Mouse (Mus musculus) G1E-ER4 (cell line): Measurements from ENCODE around the gene Gm15293. TPM values are rescaled to one million over a fixed set of nuclear protein-coding genes. Genes with fewer than 3 reads are reported as not detected.
"Not testable (repeated sequence)": the region's sequence is repeated elsewhere in the genome, so short reads cannot be mapped to it uniquely, and the experiment has no call there.

Experiments used
- GATA1 ChIP-seq: IDR thresholded peaks from one replicate; pipeline ENCODE4 v1.8.0; 2012; ENCODE audit warnings: low read length, inconsistent platforms
- polyA plus RNA-seq: library from polyadenylated mRNA; stranded (reverse); fragments of >175 nt; gene quantifications from 2 replicates; pipeline ENCODE4 v1.2.3, GENCODE M21; 2012

The Gm15293 gene
- polyA plus RNA-seq, result not detected in 2 replicates

DNA sequence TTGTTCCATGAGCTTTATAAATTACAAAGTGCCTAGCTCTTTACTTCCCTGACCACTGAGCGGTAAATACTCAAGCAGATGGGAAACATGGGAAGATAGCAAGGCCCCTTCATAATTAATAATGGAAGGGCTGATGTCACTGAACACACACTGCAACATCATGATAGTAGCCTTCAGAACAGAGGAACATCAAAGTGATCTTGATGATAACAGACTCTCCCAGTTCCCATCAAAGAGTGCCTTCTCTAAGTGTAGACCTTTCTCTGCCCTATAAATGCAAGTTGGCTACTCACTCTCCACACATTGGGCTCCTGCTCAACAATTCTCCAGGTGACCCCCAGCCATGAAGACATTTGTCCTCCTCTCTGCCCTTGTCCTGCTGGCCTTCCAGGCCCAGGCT is at the start of gene Gm15293:
Gm15293 (plus strand) TSS at position 301 of the 400 bp plus-strand sequence.
- not testable (repeated sequence) for TF ChIP-seq GATA1

DNA sequence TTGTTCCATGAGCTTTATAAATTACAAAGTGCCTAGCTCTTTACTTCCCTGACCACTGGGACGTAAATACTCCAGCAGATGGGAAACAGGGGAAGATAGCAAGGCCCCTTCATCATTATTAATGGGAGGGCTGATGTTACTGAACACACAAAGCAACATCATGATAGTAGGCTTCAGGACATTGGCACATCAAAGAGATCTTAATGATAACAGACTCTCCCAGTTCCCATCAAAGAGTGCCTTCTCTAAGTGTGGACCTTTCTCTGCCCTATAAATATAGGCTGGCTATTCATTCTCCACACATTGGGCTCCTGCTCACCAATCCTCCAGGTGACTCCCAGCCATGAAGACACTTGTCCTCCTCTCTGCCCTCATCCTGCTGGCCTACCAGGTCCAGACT is 39.4 kb upstream of the Gm15293 start, which contains the start of gene Defa22:
Defa22 (plus strand) TSS at position 301 of the 400 bp plus-strand sequence.
- not testable (repeated sequence) for TF ChIP-seq GATA1

DNA sequence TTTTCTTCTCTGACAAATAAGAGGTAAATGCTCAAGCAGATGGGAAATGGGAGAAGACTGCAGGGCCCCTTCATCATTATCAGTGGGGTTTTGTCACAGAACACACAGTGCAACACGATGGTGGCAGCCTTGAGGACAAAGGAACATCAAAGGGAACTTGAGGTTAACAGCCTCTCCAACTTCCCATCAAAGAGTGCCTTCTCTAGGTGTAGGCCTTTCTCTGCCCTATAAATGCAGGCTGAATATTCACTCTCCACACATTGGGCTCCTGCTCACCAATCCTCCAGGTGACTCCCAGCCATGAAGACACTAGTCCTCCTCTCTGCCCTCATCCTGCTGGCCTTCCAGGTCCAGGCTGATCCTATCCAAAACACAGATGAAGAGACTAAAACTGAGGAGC is 10.0 kb upstream of the Gm15293 start, which contains the start of gene Defa31:
Defa31 (plus strand) TSS at position 301 of the 400 bp plus-strand sequence.
- not testable (repeated sequence) for TF ChIP-seq GATA1

Other genes starting within 250 kb of the Gm15293 start
- gene Defa21, start 176.0 kb upstream of the Gm15293 start, polyA plus RNA-seq, result not detected in 2 replicates
- not detected in 2 replicates for gene Defa23, start 146.5 kb upstream of the Gm15293 start, polyA plus RNA-seq
- gene Defa35, start 136.5 kb upstream of the Gm15293 start, polyA plus RNA-seq, result not detected in 2 replicates
- gene Defa25, start 117.1 kb upstream of the Gm15293 start, polyA plus RNA-seq, result not detected in 2 replicates
- not detected in 2 replicates for gene Gm14851, start 105.5 kb upstream of the Gm15293 start, polyA plus RNA-seq
- gene Defa30, start 66.9 kb upstream of the Gm15293 start, polyA plus RNA-seq, result not detected in 2 replicates
- not detected in 2 replicates for gene Defa22, start 39.3 kb upstream of the Gm15293 start, polyA plus RNA-seq
- gene Defa31, start 9.9 kb upstream of the Gm15293 start, polyA plus RNA-seq, result not detected in 2 replicates
- not detected in 2 replicates for gene Gm15292, start 48.2 kb downstream of the Gm15293 start, polyA plus RNA-seq
- gene Defa27, start 114.0 kb downstream of the Gm15293 start, polyA plus RNA-seq, result not detected in 2 replicates
- not detected in 2 replicates for gene Defa29, start 125.5 kb downstream of the Gm15293 start, polyA plus RNA-seq
- not detected in 2 replicates for gene Defa2, start 177.0 kb downstream of the Gm15293 start, polyA plus RNA-seq
- gene Defa33, start 190.2 kb downstream of the Gm15293 start, polyA plus RNA-seq, result not detected in 2 replicates
- gene Defa36, start 225.8 kb downstream of the Gm15293 start, polyA plus RNA-seq, result not detected in 2 replicates